Mouse (Mus musculus) embryonic fibroblast, embryonic 13.5 days (primary cell): Measurements from ENCODE around the gene Gpr180.

Source experiments
- CTCF ChIP-seq: IDR thresholded peaks from 2 replicates; pipeline ENCODE4 v1.5.1; 2011; ENCODE audit warnings: mild to moderate bottlenecking, control low read depth, low read length, moderate library complexity, borderline replicate concordance; ENCODE audit not compliant: insufficient read depth
- POLR2A ChIP-seq: IDR thresholded peaks from 2 replicates; pipeline ENCODE4 v1.6.1; 2011; ENCODE audit warnings: low read depth, mild to moderate bottlenecking, control low read depth, low read length, moderate library complexity

DNA sequence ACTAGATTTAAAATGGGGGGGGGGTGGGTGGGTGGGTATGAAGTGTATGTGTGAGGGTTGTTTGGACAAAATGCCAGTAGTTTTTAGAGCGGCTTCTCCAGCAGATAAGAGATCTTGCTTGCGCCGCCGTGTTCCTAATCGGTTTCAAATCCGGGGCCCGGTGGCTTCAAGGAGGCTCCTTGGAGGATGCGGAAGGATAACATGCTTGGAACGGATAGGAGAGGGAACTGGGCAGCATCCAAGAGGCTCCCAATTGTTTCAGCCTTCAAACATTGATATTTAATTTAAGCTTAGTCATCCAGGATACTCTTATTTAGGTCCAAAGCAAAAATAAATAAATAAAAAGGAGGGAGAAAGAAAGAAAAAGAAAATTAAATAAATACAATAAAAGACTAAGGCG, 56.7 kb downstream of the Gpr180 start:
- TF ChIP-seq POLR2A (no peak), CTCF (no peak)
